Mouse (Mus musculus) embryonic facial prominence, embryonic 15.5 days (tissue): ENCODE data around the gene Slc19a2. TPM values are rescaled to one million over a fixed set of nuclear protein-coding genes. Genes with fewer than 3 reads are reported as not detected.

Source experiments
- ATAC-seq: fragments of 200-750 bp; cut with Nextera tagmentation; 2 replicates; pipeline ENCODE4 v1.8.0; 2017; ENCODE audit warnings: low read depth, moderate TSS enrichment; ENCODE audit not compliant: insufficient number of reproducible peaks, low FRiP score, low TSS enrichment
- H3K27ac ChIP-seq: fragments of 300-500 bp; sonication (generic); replicated peaks from 2 replicates; pipeline ENCODE4 v1.5.1; 2015; ENCODE audit warnings: mild to moderate bottlenecking, inconsistent platforms
- H3K27me3 ChIP-seq: fragments of 300-500 bp; sonication (generic); 2 replicates; pipeline ENCODE4 v1.6.1; 2015; ENCODE audit warnings: inconsistent platforms
- H3K36me3 ChIP-seq: fragments of 300-500 bp; sonication (generic); 2 replicates; pipeline ENCODE4 v1.6.1; 2015; ENCODE audit warnings: mild to moderate bottlenecking, inconsistent platforms
- H3K4me1 ChIP-seq: fragments of 300-500 bp; sonication (generic); 2 replicates; pipeline ENCODE4 v1.6.1; 2015; ENCODE audit warnings: inconsistent platforms
- H3K4me2 ChIP-seq: fragments of 300-500 bp; sonication (generic); replicated peaks from 2 replicates; pipeline ENCODE4 v1.6.1; 2015; ENCODE audit warnings: mild to moderate bottlenecking, inconsistent platforms
- H3K4me3 ChIP-seq: fragments of 300-500 bp; sonication (generic); replicated peaks from 2 replicates; pipeline ENCODE4 v1.5.1; 2015; ENCODE audit warnings: mild to moderate bottlenecking, inconsistent platforms
- H3K9ac ChIP-seq: fragments of 300-500 bp; sonication (generic); 2 replicates; pipeline ENCODE4 v1.6.1; 2015; ENCODE audit warnings: inconsistent platforms
- H3K9me3 ChIP-seq: fragments of 300-500 bp; sonication (generic); replicated peaks from 2 replicates; pipeline ENCODE4 v1.6.1; 2016; ENCODE audit warnings: inconsistent platforms
- WGBS: fragments of 180-500 bp; shearing (Covaris S2); methylation state at CpG from one replicate; pipeline ENCODE4 v1.1.7; 2015; 5-methylcytosine and 5-hydroxymethylcytosine counted together
- polyA plus RNA-seq: library from polyadenylated mRNA; unstranded; fragments of >200 nt; fragmentation: Nextera tagmentation; extraction: Ambion mirVana; gene quantifications from 2 replicates; pipeline ENCODE4 v1.2.1, GENCODE M21; 2015

The Slc19a2 gene
- polyA plus RNA-seq, 1 experiment from 2014 or later, result 11.1 TPM

GRCm38 (mm10) chr1:164292040-164292439 is 43.2 kb downstream of the Slc19a2 start:
- Histone ChIP-seq H3K36me3 (peaks cover 42% of the 10 kb centered on the region), H3K9ac (no peak overlapping the region), H3K4me3 (no peak overlapping the region), H3K4me2 (no peak overlapping the region), H3K9me3 (no peaks in the 10 kb centered on the region), H3K4me1 (no peaks in the 10 kb centered on the region), H3K27ac (no peak overlapping the region), H3K27me3 (no peaks in the 10 kb centered on the region)
- 84% methylated on average over 5 of the region's 5 CpGs for WGBS
- no peak for ATAC-seq

GRCm38 (mm10) chr1:164294071-164294470 is 45.2 kb downstream of the Slc19a2 start:
- ATAC-seq, result no peak
- Histone ChIP-seq H3K9ac (no peak overlapping the region), H3K9me3 (no peaks in the 10 kb centered on the region), H3K4me2 (no peak overlapping the region), H3K36me3 (peaks cover 58% of the 10 kb centered on the region), H3K4me3 (no peak overlapping the region), H3K4me1 (no peaks in the 10 kb centered on the region), H3K27me3 (no peaks in the 10 kb centered on the region), H3K27ac (no peak overlapping the region)
- WGBS, result 82% methylated on average over 6 of the region's 6 CpGs

DNA sequence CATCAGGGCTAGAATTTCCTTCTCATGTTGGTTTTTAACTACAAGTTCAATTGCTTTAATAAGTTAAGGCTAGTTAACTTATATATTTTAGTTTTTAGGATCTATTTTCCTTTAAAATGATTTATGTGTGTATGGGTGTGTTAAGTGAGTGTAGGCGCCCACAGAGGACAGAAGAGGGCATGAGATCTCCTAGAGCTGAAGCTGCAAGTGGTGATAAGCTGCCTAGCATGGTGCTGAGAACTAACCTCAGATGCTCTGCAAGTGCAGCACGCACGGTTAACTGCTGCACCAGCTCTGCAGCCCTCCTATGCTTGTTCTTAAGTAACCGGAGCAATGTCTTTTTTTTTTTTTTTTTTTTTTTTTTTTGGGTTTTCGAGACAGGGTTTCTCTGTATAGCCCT is 47.6 kb downstream of the Slc19a2 start:
- Histone ChIP-seq H3K4me3 (no peak overlapping the region), H3K27me3 (no peaks in the 10 kb centered on the region), H3K9ac (no peak overlapping the region), H3K9me3 (no peaks in the 10 kb centered on the region), H3K36me3 (peaks cover 70% of the 10 kb centered on the region), H3K4me2 (no peak overlapping the region), H3K27ac (no peak overlapping the region), H3K4me1 (no peaks in the 10 kb centered on the region)
- WGBS, result 89% methylated on average over 4 of the region's 5 CpGs
- no peak for ATAC-seq

DNA sequence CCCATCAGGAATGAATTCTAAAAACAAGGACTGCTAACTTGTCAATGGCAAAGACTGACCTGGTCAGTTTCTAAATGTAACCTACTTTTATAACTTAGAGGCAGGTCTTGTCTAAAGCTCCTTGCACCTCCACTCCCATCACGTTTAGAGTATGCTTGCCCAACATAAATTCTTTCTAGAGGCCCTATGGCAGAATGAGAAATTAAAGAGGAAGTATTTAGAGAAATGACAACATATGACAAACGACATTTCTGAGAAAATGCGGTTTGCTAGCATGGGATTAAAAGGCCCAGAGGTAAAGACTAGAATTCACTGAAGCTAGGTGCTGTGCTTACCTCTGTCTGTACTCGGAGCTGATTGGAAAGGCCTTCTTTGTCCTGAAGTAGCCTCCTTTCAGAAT is 53.1 kb downstream of the Slc19a2 start:
- Histone ChIP-seq H3K27me3 (no peaks in the 10 kb centered on the region), H3K4me1 (peaks cover 10% of the 10 kb centered on the region), H3K36me3 (peaks cover 60% of the 10 kb centered on the region), H3K9ac (no peak overlapping the region), H3K4me3 (no peak overlapping the region), H3K27ac (no peak overlapping the region), H3K4me2 (no peak overlapping the region), H3K9me3 (no peaks in the 10 kb centered on the region)
- ATAC-seq, result no peak
- WGBS, result 85% methylated on average over 4 of the region's 4 CpGs

DNA sequence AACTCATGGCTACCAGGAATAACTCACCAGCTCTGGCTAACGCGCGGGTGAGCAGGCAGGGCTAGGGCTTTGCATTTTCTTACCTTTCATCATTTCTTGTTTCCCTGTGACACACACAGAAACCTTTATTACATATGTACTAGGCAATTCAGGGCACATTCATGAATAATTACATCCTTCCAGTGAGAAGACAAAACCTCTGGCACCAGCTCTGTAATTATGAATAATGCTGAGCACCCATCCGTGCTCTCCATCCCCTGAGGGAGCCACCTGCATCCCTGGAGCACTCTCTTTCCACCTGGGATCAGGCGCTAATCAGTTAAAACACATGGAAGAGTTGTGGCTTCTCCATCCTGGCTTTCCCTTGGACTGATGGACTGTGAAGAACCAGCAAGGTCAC is 55.0 kb downstream of the Slc19a2 start, which contains the start of gene Nme7:
Gene Nme7, plus strand, starts transcription at position 301 of the 400 bp plus-strand sequence.
- peaks cover 19% of the 10 kb centered on the region for H3K4me1 ChIP-seq
- H3K9me3 ChIP-seq, result no peaks in the 10 kb centered on the region
- H3K4me3 ChIP-seq, result no peak within 1 kb of the TSS
- ATAC-seq, result no peak
- no peak within 1 kb of the TSS for H3K27ac ChIP-seq
- 79% methylated on average over 5 of the region's 5 CpGs for WGBS
- no peak within 1 kb of the TSS for H3K4me2 ChIP-seq
- H3K9ac ChIP-seq, result no peak within 1 kb of the TSS
- H3K36me3 ChIP-seq, result peaks cover 45% of the 10 kb centered on the region
- no peaks in the 10 kb centered on the region for H3K27me3 ChIP-seq

DNA sequence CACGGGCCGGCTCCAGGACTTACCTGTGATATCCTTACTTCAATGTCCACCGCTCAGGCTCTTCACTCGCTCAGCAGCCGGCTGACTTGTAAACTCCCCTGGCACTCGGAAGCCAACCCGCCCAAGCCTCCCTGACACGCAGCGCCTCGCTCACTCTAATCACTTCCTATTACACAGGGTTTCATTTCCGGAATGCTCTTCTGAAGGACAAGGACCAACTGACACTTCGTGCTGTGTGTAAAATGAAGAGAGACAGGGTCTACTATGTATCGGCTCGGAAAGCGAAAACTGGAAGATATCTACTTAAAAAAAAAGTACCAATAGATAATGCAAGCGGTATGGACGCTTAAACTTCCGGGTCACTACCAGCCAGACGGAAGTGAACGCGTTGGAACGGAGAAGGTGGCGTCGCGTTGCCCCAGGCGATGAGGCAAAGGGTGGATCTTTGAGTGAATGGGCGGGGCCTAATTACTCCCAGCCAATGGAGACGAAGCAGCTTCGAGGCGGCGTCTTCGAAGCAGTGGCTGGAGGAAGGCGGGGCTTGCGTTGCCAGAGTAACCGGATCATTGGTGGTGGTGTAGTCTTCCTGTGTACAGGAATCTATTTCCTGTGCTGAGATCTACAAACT is 58.4 kb downstream of the Slc19a2 start, which contains the start of gene Blzf1:
Gene Blzf1, minus strand, starts transcription at position 366 of the 628 bp plus-strand sequence.
- under 1% methylated on average over 35 of the region's 35 CpGs for WGBS
- ATAC-seq, result peak; percentile 98
- peak within 1 kb of the TSS; percentile 54 for H3K4me2 ChIP-seq
- peak within 1 kb of the TSS; percentile 62 for H3K9ac ChIP-seq
- peak within 1 kb of the TSS; percentile 87 for H3K27ac ChIP-seq
- no peaks in the 10 kb centered on the region for H3K9me3 ChIP-seq
- no peaks in the 10 kb centered on the region for H3K27me3 ChIP-seq
- H3K4me1 ChIP-seq, result peaks cover 19% of the 10 kb centered on the region
- peak within 1 kb of the TSS; percentile 81 for H3K4me3 ChIP-seq
- peaks cover 13% of the 10 kb centered on the region for H3K36me3 ChIP-seq

DNA sequence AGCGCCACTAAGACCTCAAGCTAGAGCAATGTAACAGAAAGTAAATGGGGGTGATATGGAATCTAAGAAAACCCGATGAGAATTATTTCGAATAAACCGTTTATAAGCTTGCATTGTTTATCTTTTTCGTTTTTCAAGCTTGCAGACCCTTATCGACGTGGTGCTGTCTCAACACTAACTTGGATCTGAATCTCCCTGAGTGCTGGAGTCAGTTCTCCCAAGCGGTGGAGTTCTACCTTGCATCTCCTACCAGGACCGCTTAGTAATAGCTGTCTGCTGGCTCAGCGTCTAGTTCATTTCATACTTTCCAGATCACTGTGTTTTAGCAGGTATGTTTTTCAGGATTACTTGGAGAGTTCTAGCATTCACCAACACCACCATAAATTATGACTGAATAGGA is 59.1 kb downstream of the Slc19a2 start:
- WGBS, result 8% methylated on average over 10 of the region's 10 CpGs
- peaks cover 12% of the 10 kb centered on the region for H3K36me3 ChIP-seq
- peaks cover 19% of the 10 kb centered on the region for H3K4me1 ChIP-seq
- peak overlapping the region; percentile 67 for H3K27ac ChIP-seq
- no peaks in the 10 kb centered on the region for H3K27me3 ChIP-seq
- peak overlapping the region; percentile 81 for H3K4me3 ChIP-seq
- H3K9me3 ChIP-seq, result no peaks in the 10 kb centered on the region
- H3K9ac ChIP-seq, result peak overlapping the region; percentile 37
- ATAC-seq, result no peak
- H3K4me2 ChIP-seq, result peak overlapping the region; percentile 54

DNA sequence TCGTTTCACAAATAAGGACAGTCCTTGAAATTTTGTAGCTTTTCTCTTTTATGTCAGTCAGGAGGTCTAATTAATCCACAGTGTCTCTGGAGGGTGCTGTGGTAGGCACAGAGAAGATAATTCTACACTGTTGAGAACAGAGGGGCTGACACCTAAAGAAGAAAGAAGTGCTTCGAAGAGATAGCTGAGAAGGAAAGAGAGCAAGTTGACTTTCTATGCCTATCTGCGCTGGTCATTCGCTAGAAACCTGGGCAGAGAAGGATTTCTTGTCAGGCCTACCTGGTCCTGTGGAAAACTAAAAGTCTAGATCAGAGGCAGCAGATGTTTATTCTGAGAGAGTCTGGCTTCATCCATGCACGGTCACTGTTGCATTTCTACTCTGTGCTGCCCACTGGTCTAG is 65.2 kb downstream of the Slc19a2 start:
- Histone ChIP-seq H3K9me3 (no peaks in the 10 kb centered on the region), H3K27me3 (no peaks in the 10 kb centered on the region), H3K9ac (no peak overlapping the region), H3K4me1 (no peaks in the 10 kb centered on the region), H3K36me3 (peaks cover 14% of the 10 kb centered on the region), H3K4me3 (no peak overlapping the region), H3K27ac (no peak overlapping the region), H3K4me2 (no peak overlapping the region)
- no peak for ATAC-seq
- WGBS, result 95% methylated on average over 5 of the region's 5 CpGs

Other genes with a start within 250 kb of the Slc19a2 start
- gene Sele, start 200.8 kb upstream of the Slc19a2 start, polyA plus RNA-seq, result 0.17 and 0.45 TPM in 2 replicates
- 1.1 and 1.4 TPM in 2 replicates for gene Sell, start 187.1 kb upstream of the Slc19a2 start, polyA plus RNA-seq
- 0.20 and 0.21 TPM in 2 replicates for gene Selp, start 133.8 kb upstream of the Slc19a2 start, polyA plus RNA-seq
- 0.11 and 0.26 TPM in 2 replicates for gene F5, start 97.2 kb upstream of the Slc19a2 start, polyA plus RNA-seq
- gene Ccdc181, start 26.5 kb downstream of the Slc19a2 start, polyA plus RNA-seq, result 12.2 and 16.7 TPM in 2 replicates
- 39.7 and 43.7 TPM in 2 replicates for gene Nme7, start 55.1 kb downstream of the Slc19a2 start, polyA plus RNA-seq
- 41.0 and 41.9 TPM in 2 replicates for gene Blzf1, start 58.4 kb downstream of the Slc19a2 start, polyA plus RNA-seq
- gene Atp1b1, start 209.3 kb downstream of the Slc19a2 start, polyA plus RNA-seq, result 46.1 and 49.7 TPM in 2 replicates